ENCODE assay signal across 8 mouse cellular contexts in genomic region chr5:113882566-113883383, GRCm38 (mm10). TPM values are rescaled to one million over a fixed set of nuclear protein-coding genes. Genes with fewer than 3 reads are reported as not detected.
DNase-seq lines count a peak whose midpoint lies in the region; ATAC-seq and TF ChIP-seq lines count a peak whose summit lies in the region.

No protein-coding gene starts in this region.

- H3K4me1 ChIP-seq in forebrain, embryonic 11.5 days (replicated peaks; ENCODE audit: control insufficient read depth, insufficient read depth, low read length): peaks cover 16% of the 10 kb centered on the region; the same call in 1 of the 2 replicates
- H3K4me1 ChIP-seq in intestine, embryonic 15.5 days (replicated peaks): peaks cover 56% of the 10 kb centered on the region
- H3K4me1 ChIP-seq in midbrain, embryonic 16.5 days (ENCODE audit: control insufficient read depth, insufficient read depth, low read length): peaks cover 23% of the 10 kb centered on the region
- H3K4me1 ChIP-seq in cerebellum, adult 2 months (ENCODE audit: control insufficient read depth, insufficient read depth, low read length): peaks cover 21% of the 10 kb centered on the region

- 0 out of 2 replicates have a peak overlapping the region, but pooled peaks have one; percentile 3 for H3K9ac ChIP-seq in forebrain, embryonic 11.5 days (ENCODE audit: low read length)
- peak overlapping the region; percentile 27 for H3K9ac ChIP-seq in intestine, embryonic 15.5 days
- H3K9ac ChIP-seq in midbrain, embryonic 16.5 days (ENCODE audit: low read depth, low read length): peak overlapping the region; percentile 28; the same call in 1 of the 2 replicates

- no peak overlapping the region for H3K4me2 ChIP-seq in forebrain, embryonic 11.5 days (ENCODE audit: low read depth, low read length, severe bottlenecking)
- H3K4me2 ChIP-seq in intestine, embryonic 15.5 days (replicated peaks): peak overlapping the region; percentile 30; the same call in 1 of the 2 replicates
- no peak overlapping the region for H3K4me2 ChIP-seq in midbrain, embryonic 16.5 days (ENCODE audit: low read length)

- peak; percentile 57 to 62 for DNase-seq in lung, adult 18-20 months
- no peak for DNase-seq in lung, postnatal 10 days
- DNase-seq in forebrain, embryonic 11.5 days (ENCODE audit: low spot score): no peak
- DNase-seq in ovary, postnatal 36 days (ENCODE audit: low spot score): no peak
- no peak for DNase-seq in c-Kit-positive CD71-positive TER-119-positive erythroid progenitor cells, embryonic 14.5 days (ENCODE audit: low spot score)
- no peak for DNase-seq in cerebellum, adult 2 months

- H3K27ac ChIP-seq in forebrain, embryonic 11.5 days (ENCODE audit: low read depth, low read length): peak overlapping the region; percentile 51; the same call in 1 of the 2 replicates
- peak overlapping the region; percentile 71 for H3K27ac ChIP-seq in intestine, embryonic 15.5 days
- H3K27ac ChIP-seq in midbrain, embryonic 16.5 days (ENCODE audit: low read length): peak overlapping the region; percentile 74
- no peak overlapping the region for H3K27ac ChIP-seq in cerebellum, adult 2 months (ENCODE audit: insufficient read depth, low read length)

- H3K36me3 ChIP-seq in forebrain, embryonic 11.5 days (ENCODE audit: control insufficient read depth, insufficient read depth, low read length): no peaks in the 10 kb centered on the region; the same call in 1 of the 2 replicates
- peaks cover 3% of the 10 kb centered on the region; the same call in 1 of the 2 replicates for H3K36me3 ChIP-seq in intestine, embryonic 15.5 days
- peaks cover 20% of the 10 kb centered on the region for H3K36me3 ChIP-seq in midbrain, embryonic 16.5 days (ENCODE audit: control insufficient read depth, insufficient read depth, low read length)

- H3K4me3 ChIP-seq in forebrain, embryonic 11.5 days (ENCODE audit: low read depth, low read length): no peak overlapping the region
- H3K4me3 ChIP-seq in intestine, embryonic 15.5 days (replicated peaks): no peak overlapping the region
- no peak overlapping the region for H3K4me3 ChIP-seq in midbrain, embryonic 16.5 days (ENCODE audit: low read depth, low read length)
- no peak overlapping the region for H3K4me3 ChIP-seq in cerebellum, adult 2 months (replicated peaks; ENCODE audit: insufficient read depth, low read depth, low read length)

- no peaks in the 10 kb centered on the region for H3K9me3 ChIP-seq in forebrain, embryonic 11.5 days (ENCODE audit: control insufficient read depth, low read length)
- no peaks in the 10 kb centered on the region for H3K9me3 ChIP-seq in intestine, embryonic 15.5 days
- no peaks in the 10 kb centered on the region for H3K9me3 ChIP-seq in midbrain, embryonic 16.5 days (replicated peaks; ENCODE audit: control insufficient read depth, low read length, poor library complexity, severe bottlenecking)

- no peak for TF ChIP-seq CTCF in cerebellum, adult 2 months (IDR thresholded peaks at IDR 0.05; ENCODE audit: borderline replicate concordance, insufficient read depth, low read depth, low read length)

- 80% methylated on average over 15 of the region's 15 CpGs for WGBS in forebrain, embryonic 11.5 days
- 48% methylated on average over 15 of the region's 15 CpGs for WGBS in intestine, embryonic 15.5 days
- WGBS in midbrain, embryonic 16.5 days: 44% methylated on average over 15 of the region's 15 CpGs
- 30% methylated on average over 15 of the region's 15 CpGs for WGBS in cerebellum, adult 2 months

- no peak for TF ChIP-seq POLR2A in cerebellum, adult 2 months (IDR thresholded peaks at IDR 0.05; ENCODE audit: borderline replicate concordance, insufficient read depth, low read length)

- no peak for ATAC-seq in forebrain, embryonic 11.5 days (replicated peaks; ENCODE audit: low FRiP score)
- ATAC-seq in intestine, embryonic 15.5 days: no peak
- ATAC-seq in midbrain, embryonic 16.5 days: no peak

- H3K27me3 ChIP-seq in forebrain, embryonic 11.5 days (ENCODE audit: control insufficient read depth, insufficient read depth, low read length): no peaks in the 10 kb centered on the region
- H3K27me3 ChIP-seq in intestine, embryonic 15.5 days (replicated peaks): no peaks in the 10 kb centered on the region
- no peaks in the 10 kb centered on the region for H3K27me3 ChIP-seq in midbrain, embryonic 16.5 days (ENCODE audit: control insufficient read depth, insufficient read depth, low read depth, low read length)
- H3K27me3 ChIP-seq in cerebellum, adult 2 months (ENCODE audit: control insufficient read depth, insufficient read depth, low read length): no peaks in the 10 kb centered on the region

RNA-seq across cellular contexts. Expression of gene Coro1c, which starts 25.8 kb away (rescaled TPM):
- 231 and 246 TPM in 2 replicates for polyA plus RNA-seq in forebrain, embryonic 11.5 days (2014; fragmentation: Nextera tagmentation; extraction: Ambion mirVana)
- 167 and 173 TPM in 2 replicates for polyA plus RNA-seq in intestine, embryonic 15.5 days (2015; fragmentation: Nextera tagmentation; extraction: Ambion mirVana)
- 201 and 209 TPM in 2 replicates for polyA plus RNA-seq in midbrain, embryonic 16.5 days (2015; fragmentation: Nextera tagmentation; extraction: Ambion mirVana)
- polyA plus RNA-seq in cerebellum, adult 2 months (2012; rRNA removed): 90.2 and 94.1 TPM in 2 replicates

RNA-seq across cellular contexts. Expression of gene Selplg, which starts 50.3 kb away (rescaled TPM):
- polyA plus RNA-seq in forebrain, embryonic 11.5 days (2014; fragmentation: Nextera tagmentation; extraction: Ambion mirVana): 0.67 and 1.4 TPM in 2 replicates
- polyA plus RNA-seq in intestine, embryonic 15.5 days (2015; fragmentation: Nextera tagmentation; extraction: Ambion mirVana): 3.4 and 4.4 TPM in 2 replicates
- polyA plus RNA-seq in midbrain, embryonic 16.5 days (2015; fragmentation: Nextera tagmentation; extraction: Ambion mirVana): 1.6 and 2.0 TPM in 2 replicates
- polyA plus RNA-seq in cerebellum, adult 2 months (2012; rRNA removed): 12.0 and 13.6 TPM in 2 replicates

Comparison
In these comparisons a context has a peak if more than half of its experiments do, and no peak if none do; other contexts are left out.
1. DNase-seq: peak in lung, adult 18-20 months (2 of 2); none in lung, postnatal 10 days (single experiment), forebrain, embryonic 11.5 days (single experiment), ovary, postnatal 36 days (single experiment), c-Kit-positive CD71-positive TER-119-positive erythroid progenitor cells, embryonic 14.5 days (single experiment) and cerebellum, adult 2 months (0 of 2).
2. Peak in every context shown above with its lines, with median percentiles within 50 percentile points of each other: H3K9ac ChIP-seq.